Mouse (Mus musculus) embryonic facial prominence, embryonic 15.5 days (tissue): Measurements from ENCODE around the gene Cabp1. TPM values are rescaled to one million over a fixed set of nuclear protein-coding genes. Genes with fewer than 3 reads are reported as not detected.

Experiments
- ATAC-seq: fragments of 200-750 bp; cut with Nextera tagmentation; 2 replicates; pipeline ENCODE4 v1.8.0; 2017; ENCODE audit warnings: low read depth, moderate TSS enrichment; ENCODE audit not compliant: insufficient number of reproducible peaks, low FRiP score, low TSS enrichment
- H3K27ac ChIP-seq: fragments of 300-500 bp; sonication (generic); replicated peaks from 2 replicates; pipeline ENCODE4 v1.5.1; 2015; ENCODE audit warnings: mild to moderate bottlenecking, inconsistent platforms
- H3K27me3 ChIP-seq: fragments of 300-500 bp; sonication (generic); 2 replicates; pipeline ENCODE4 v1.6.1; 2015; ENCODE audit warnings: inconsistent platforms
- H3K36me3 ChIP-seq: fragments of 300-500 bp; sonication (generic); 2 replicates; pipeline ENCODE4 v1.6.1; 2015; ENCODE audit warnings: mild to moderate bottlenecking, inconsistent platforms
- H3K4me1 ChIP-seq: fragments of 300-500 bp; sonication (generic); 2 replicates; pipeline ENCODE4 v1.6.1; 2015; ENCODE audit warnings: inconsistent platforms
- H3K4me2 ChIP-seq: fragments of 300-500 bp; sonication (generic); replicated peaks from 2 replicates; pipeline ENCODE4 v1.6.1; 2015; ENCODE audit warnings: mild to moderate bottlenecking, inconsistent platforms
- H3K4me3 ChIP-seq: fragments of 300-500 bp; sonication (generic); replicated peaks from 2 replicates; pipeline ENCODE4 v1.5.1; 2015; ENCODE audit warnings: mild to moderate bottlenecking, inconsistent platforms
- H3K9ac ChIP-seq: fragments of 300-500 bp; sonication (generic); 2 replicates; pipeline ENCODE4 v1.6.1; 2015; ENCODE audit warnings: inconsistent platforms
- H3K9me3 ChIP-seq: fragments of 300-500 bp; sonication (generic); replicated peaks from 2 replicates; pipeline ENCODE4 v1.6.1; 2016; ENCODE audit warnings: inconsistent platforms
- WGBS: fragments of 180-500 bp; shearing (Covaris S2); methylation state at CpG from one replicate; pipeline ENCODE4 v1.1.7; 2015; 5-methylcytosine and 5-hydroxymethylcytosine counted together
- polyA plus RNA-seq: library from polyadenylated mRNA; unstranded; fragments of >200 nt; fragmentation: Nextera tagmentation; extraction: Ambion mirVana; gene quantifications from 2 replicates; pipeline ENCODE4 v1.2.1, GENCODE M21; 2015

The Cabp1 gene
- polyA plus RNA-seq, 1 experiment from 2014 or later: 2.6 TPM

DNA sequence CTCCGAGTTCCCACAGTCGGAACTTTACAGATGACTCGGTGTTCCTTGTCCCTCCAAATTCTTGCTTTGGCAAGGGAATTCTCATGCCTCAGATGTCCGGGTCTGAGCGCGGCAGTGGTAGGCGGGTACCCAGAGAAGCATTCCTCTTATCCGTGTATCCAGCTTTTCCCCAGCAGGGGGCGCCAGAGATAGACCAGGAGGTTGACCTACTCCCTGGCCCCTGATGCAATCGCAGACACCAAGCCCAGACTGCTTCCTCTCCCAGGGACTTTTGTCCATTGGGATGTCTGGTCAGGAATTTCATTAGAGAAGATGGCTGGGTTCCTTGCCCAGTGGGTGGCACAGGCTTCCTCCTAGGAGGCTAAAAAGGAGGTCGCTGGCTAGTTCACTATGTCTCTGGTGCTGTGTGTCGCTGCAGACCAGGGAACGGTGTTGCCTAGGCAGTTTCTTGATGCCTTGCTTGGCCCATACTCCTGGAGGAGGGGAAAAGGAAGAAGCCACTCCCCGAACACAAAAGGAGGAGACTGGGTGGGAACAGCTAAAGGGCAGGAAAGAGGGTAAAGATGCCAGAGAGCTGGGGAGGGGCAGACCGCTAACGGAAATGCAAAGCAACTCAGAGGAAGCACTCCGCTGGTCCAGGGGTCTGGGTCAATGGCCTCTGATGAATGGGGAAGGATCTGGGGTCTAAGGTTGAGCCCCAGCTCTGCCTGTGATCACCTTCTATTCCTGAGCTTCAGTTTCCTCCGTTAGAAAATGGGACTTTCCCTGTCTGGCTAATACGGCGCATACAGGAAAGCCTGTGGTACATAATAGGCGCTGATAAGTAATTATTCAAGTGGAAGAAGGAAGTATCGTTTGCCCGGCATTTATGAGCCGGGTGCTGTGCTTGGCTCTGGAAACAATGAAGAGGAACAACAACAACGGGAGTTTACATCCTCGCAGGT is 6.7 kb downstream of the Cabp1 start:
- Histone ChIP-seq H3K4me2 (peak overlapping the region; percentile 31), H3K36me3 (no peaks in the 10 kb centered on the region), H3K9me3 (no peaks in the 10 kb centered on the region), H3K4me1 (peaks cover 33% of the 10 kb centered on the region), H3K27me3 (peaks cover 40% of the 10 kb centered on the region), H3K9ac (no peak overlapping the region), H3K4me3 (0 out of 2 replicates have a peak overlapping the region, but pooled peaks have one; percentile 3), H3K27ac (no peak overlapping the region)
- peak; percentile 75 for ATAC-seq
- WGBS: 14% methylated on average over 26 of the region's 26 CpGs

DNA sequence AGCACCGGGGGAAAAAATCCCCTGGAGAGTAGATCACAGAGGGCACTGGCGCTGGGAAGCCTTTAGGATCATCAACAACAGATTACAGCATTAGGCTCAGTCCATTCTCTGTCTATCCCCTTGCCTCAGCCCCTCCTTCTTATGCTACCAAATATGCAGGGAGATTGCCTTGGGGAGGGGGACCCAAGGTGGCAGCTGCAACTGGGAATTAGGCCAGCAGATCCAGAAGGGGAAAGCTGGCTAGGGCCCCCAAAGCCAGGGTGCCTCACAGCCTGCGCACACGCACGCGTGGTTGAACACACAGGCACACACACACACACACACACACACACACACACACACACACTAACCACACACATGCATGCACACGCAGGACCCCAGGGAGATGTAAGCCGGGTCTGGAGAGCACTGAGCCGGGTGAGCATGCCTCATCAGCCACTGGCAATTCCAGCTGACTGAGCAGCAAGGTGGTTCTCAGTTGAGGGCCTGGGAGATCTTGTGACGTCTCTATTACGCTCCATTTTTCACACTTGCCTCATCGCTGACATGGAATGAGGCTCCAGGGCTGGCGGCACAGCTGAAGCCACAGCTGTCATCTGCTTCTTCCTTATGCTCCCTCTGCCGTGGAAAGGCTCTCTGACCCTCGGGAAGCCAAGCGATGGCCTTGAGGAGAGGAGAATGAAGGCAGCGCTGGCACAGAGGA is 7.7 kb downstream of the Cabp1 start:
- Histone ChIP-seq H3K9me3 (no peaks in the 10 kb centered on the region), H3K27ac (peak overlapping the region; percentile 51), H3K4me3 (0 out of 2 replicates have a peak overlapping the region, but pooled peaks have one; percentile 3), H3K9ac (no peak overlapping the region), H3K36me3 (no peaks in the 10 kb centered on the region), H3K4me1 (peaks cover 37% of the 10 kb centered on the region), H3K27me3 (peaks cover 30% of the 10 kb centered on the region), H3K4me2 (peak overlapping the region; percentile 31)
- no peak for ATAC-seq
- WGBS: 18% methylated on average over 17 of the region's 17 CpGs

DNA sequence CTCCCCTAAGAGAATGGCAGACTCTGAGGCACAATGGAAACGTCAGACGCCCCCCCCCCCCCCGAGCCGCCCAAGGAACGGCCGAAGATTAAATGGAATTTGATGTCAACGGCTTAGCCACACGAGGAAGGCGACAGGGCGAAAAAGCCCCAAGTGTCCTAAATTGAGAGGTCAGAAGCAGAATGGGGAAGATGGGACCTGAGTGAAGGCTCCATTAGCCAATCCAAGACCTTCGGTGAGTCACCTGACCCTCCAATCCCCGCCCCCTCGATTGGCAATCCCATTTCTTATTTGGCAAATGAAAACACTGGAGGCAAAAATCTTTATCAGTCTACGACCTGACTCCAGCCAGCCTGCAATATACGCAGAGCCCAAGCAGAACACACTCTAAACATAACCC is 9.5 kb downstream of the Cabp1 start:
- Histone ChIP-seq H3K9ac (no peak overlapping the region), H3K27me3 (peaks cover 13% of the 10 kb centered on the region), H3K36me3 (no peaks in the 10 kb centered on the region), H3K4me2 (no peak overlapping the region), H3K9me3 (no peaks in the 10 kb centered on the region), H3K27ac (no peak overlapping the region), H3K4me3 (0 out of 2 replicates have a peak overlapping the region, but pooled peaks have one; percentile 10), H3K4me1 (peaks cover 42% of the 10 kb centered on the region)
- no peak for ATAC-seq
- 22% methylated on average over 15 of the region's 15 CpGs for WGBS

DNA sequence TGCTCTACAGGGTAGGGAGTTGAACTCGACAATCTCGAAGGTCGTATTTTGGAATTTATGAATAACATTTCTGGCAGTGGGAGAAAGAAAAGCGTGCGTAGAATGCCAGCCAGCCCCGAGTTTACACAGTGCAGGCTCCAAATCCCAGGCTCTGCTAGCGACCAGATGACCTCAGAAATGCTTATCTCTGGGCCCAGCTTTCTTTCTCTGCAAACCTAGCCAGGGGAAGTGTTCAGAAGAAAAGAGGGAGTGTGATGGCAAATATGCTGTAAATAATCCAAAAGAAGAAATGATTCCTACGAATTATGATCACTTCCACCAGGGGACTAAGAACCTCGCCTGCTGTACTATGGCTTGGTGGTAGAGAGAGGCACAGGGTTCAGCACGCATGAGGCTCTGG is 10.7 kb downstream of the Cabp1 start:
- H3K9ac ChIP-seq: no peak overlapping the region
- peaks cover 8% of the 10 kb centered on the region; the same call in 1 of the 2 replicates for H3K27me3 ChIP-seq
- peaks cover 42% of the 10 kb centered on the region for H3K4me1 ChIP-seq
- H3K4me2 ChIP-seq: no peak overlapping the region
- H3K36me3 ChIP-seq: no peaks in the 10 kb centered on the region
- no peaks in the 10 kb centered on the region for H3K9me3 ChIP-seq
- H3K27ac ChIP-seq: no peak overlapping the region
- no peak for ATAC-seq
- WGBS: 74% methylated on average over 10 of the region's 10 CpGs
- H3K4me3 ChIP-seq: no peak overlapping the region

DNA sequence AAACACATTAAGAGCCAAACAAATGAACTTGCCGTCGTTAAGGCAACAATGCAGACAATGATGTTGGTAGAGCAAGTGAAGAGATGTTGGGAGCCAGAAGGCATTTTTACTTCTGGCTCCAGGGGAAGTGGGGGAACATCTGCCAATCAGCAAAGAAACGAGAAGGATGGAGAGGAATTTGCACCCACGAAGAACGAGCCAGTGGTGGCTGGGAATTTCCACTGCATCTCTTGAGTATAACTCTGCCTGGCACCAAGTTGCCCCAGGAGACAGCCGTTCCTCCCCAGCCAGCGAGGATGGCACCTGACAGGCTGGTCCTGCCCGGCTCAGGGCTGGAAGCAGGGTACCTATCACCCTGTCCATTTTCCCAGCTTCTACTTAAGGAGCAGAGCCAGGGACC is 11.3 kb downstream of the Cabp1 start:
- Histone ChIP-seq H3K9me3 (no peaks in the 10 kb centered on the region), H3K27ac (no peak overlapping the region), H3K36me3 (no peaks in the 10 kb centered on the region), H3K4me3 (no peak overlapping the region), H3K9ac (no peak overlapping the region), H3K27me3 (peaks cover 6% of the 10 kb centered on the region; the same call in 1 of the 2 replicates), H3K4me1 (peaks cover 42% of the 10 kb centered on the region), H3K4me2 (no peak overlapping the region)
- WGBS: 66% methylated on average over 8 of the region's 8 CpGs
- no peak for ATAC-seq

DNA sequence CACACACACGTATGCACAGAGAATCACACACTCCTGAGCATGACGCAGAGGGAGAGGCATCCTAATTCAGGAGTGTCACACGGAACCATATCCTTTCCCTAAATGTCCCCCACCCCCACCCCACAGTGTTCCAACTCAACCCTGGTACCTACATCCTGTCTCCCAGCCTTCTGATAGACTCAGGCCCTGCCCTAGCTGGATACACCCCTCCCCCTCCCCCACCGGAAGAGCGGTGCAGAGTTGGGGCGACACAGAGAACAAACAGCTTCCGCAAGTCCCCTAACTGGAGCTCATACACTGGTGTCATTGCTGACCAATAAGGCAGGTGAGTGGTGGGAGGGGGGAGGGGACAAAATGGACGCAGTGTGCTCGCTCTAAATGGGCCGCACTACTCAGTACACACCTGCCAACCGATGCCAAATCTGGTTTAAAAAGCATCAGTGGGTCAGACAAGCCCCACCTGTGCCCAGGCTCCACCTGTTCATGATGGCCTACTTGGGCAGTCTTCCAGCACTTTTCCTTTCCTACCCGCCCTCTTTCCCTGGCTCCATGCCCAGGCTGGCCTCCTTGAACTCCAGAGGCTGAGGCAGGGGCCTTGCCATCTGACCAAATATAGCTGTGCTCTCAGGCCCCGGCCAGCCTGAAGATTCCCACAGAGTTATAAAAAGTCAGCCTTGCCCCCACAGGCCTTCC is 12.8 kb downstream of the Cabp1 start:
- peaks cover 29% of the 10 kb centered on the region for H3K4me1 ChIP-seq
- no peak overlapping the region for H3K4me3 ChIP-seq
- no peaks in the 10 kb centered on the region for H3K36me3 ChIP-seq
- ATAC-seq: peak; percentile 17; the same call in 1 of the 2 replicates
- no peaks in the 10 kb centered on the region for H3K27me3 ChIP-seq
- no peaks in the 10 kb centered on the region for H3K9me3 ChIP-seq
- no peak overlapping the region for H3K4me2 ChIP-seq
- no peak overlapping the region for H3K9ac ChIP-seq
- no peak overlapping the region for H3K27ac ChIP-seq
- WGBS: 64% methylated on average over 13 of the region's 13 CpGs

DNA sequence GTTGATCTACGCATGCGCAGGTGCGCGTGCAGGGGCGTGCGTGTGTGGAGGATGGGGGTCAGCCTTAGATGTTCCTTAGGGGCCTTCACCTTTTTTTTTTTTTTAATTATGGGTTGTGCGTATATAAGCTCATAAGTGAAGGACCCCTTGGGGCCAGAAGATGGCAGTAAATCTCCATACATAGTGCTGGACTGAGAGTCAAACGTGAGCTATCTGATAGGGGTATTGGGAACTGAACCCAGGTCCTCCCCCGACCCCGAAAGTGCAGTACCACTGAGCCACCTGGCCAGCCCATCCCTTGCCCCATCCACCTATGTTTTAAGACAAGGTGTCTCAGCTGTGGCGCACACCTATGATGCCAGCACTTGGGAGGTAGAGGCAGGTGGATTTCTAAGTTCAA is 14.6 kb downstream of the Cabp1 start:
- H3K27ac ChIP-seq: no peak overlapping the region
- H3K9ac ChIP-seq: no peak overlapping the region
- no peak overlapping the region for H3K4me2 ChIP-seq
- ATAC-seq: no peak
- 91% methylated on average over 11 of the region's 11 CpGs for WGBS
- H3K9me3 ChIP-seq: no peaks in the 10 kb centered on the region
- H3K36me3 ChIP-seq: no peaks in the 10 kb centered on the region
- H3K4me1 ChIP-seq: peaks cover 19% of the 10 kb centered on the region
- H3K27me3 ChIP-seq: no peaks in the 10 kb centered on the region
- H3K4me3 ChIP-seq: no peak overlapping the region

DNA sequence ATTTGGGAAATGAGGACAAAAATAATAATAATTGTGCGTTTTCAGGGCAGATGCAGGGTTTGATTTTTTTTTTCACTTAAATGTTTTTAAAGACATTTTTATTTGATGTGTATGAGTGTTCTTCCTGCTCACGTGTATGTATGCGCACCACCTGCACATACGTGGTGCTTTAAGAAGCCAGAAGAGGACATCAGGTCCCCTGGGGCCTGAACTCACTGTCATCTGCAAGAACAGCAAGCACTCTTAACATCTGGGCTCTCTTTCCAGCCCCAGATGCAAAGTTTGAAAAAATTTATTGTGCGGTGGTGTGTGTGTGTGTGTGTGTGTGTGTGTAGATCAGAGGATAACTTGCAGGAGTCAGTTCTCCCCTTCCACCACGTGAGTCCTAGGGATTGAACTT is 16.3 kb downstream of the Cabp1 start:
- Histone ChIP-seq H3K27ac (no peak overlapping the region), H3K4me1 (peaks cover 16% of the 10 kb centered on the region), H3K36me3 (no peaks in the 10 kb centered on the region), H3K4me2 (no peak overlapping the region), H3K9me3 (no peaks in the 10 kb centered on the region), H3K9ac (no peak overlapping the region), H3K4me3 (no peak overlapping the region), H3K27me3 (no peaks in the 10 kb centered on the region)
- ATAC-seq: no peak
- 63% methylated on average over 6 of the region's 6 CpGs for WGBS

DNA sequence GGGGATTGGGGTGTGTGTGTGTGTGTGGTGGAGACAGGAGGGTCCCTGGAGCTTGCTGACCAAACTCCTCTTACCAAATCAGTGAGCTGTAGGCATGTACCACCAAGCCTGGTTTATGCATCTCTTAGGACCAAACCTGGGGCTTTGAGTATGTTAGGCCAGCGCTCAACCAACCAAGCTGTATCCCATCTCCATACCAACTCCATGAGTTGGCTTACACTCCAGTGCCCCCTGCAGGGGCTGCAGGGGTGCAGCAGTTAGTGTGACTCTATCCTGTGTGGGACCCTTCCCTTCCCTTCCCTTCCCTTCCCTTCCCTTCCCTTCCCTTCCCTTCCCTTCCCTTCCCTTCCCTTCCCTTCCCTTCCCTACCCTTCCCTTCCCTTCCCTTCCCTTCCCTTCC is 19.6 kb downstream of the Cabp1 start:
- WGBS: 100% methylated on average over 1 of the region's 1 CpGs

DNA sequence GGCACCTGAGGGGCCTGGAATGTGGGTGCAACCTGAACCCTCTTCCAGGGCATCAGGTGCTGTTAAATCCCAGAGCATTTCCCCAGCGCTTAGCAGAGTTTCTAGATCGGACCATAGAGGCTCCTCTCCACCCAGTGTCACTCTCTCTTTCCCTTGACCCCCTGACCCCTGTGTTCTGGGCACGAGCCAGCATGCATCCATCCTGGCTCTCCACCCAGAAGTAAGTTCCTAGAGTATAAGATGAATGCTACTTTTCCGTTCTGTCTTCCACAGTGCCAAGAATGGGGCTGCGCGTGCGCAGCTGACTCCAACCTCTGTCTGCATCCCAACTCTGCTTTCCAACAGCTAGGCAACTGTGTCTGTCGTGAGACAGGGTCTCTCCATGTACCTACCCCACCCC is 24.0 kb downstream of the Cabp1 start:
- Histone ChIP-seq H3K9ac (no peak overlapping the region), H3K4me2 (no peak overlapping the region), H3K4me1 (peaks cover 20% of the 10 kb centered on the region), H3K27me3 (no peaks in the 10 kb centered on the region), H3K4me3 (no peak overlapping the region), H3K9me3 (no peaks in the 10 kb centered on the region), H3K27ac (no peak overlapping the region), H3K36me3 (no peaks in the 10 kb centered on the region)
- ATAC-seq: no peak
- WGBS: 73% methylated on average over 8 of the region's 8 CpGs

More for the DNA sequence above, 19.6 kb downstream of the Cabp1 start:
- Histone ChIP-seq H3K9ac (no peak overlapping the region), H3K36me3 (no peaks in the 10 kb centered on the region), H3K4me3 (no peak overlapping the region), H3K4me2 (no peak overlapping the region), H3K4me1 (no peaks in the 10 kb centered on the region), H3K9me3 (no peaks in the 10 kb centered on the region), H3K27me3 (no peaks in the 10 kb centered on the region), H3K27ac (no peak overlapping the region)
- ATAC-seq: no peak
